Mouse (Mus musculus) activated CD4-positive, CD25-positive, alpha-beta regulatory T cell, adult 4 months (primary cell): ENCODE data around the gene Ppp2r1a. TPM values are rescaled to one million over a fixed set of nuclear protein-coding genes. Genes with fewer than 3 reads are reported as not detected.

Source experiments
- ATAC-seq: one replicate; pipeline ENCODE4 v1.8.0; 2017
- polyA plus RNA-seq, 2 experiments: library from polyadenylated mRNA; unstranded; fragments of 100-300 nt; shearing (Covaris generic); gene quantifications; one replicate each; pipeline ENCODE4 v1.2.1; 2017

Ppp2r1a gene
- polyA plus RNA-seq = 100 to 1,000 TPM; 182 to 225 TPM

DNA sequence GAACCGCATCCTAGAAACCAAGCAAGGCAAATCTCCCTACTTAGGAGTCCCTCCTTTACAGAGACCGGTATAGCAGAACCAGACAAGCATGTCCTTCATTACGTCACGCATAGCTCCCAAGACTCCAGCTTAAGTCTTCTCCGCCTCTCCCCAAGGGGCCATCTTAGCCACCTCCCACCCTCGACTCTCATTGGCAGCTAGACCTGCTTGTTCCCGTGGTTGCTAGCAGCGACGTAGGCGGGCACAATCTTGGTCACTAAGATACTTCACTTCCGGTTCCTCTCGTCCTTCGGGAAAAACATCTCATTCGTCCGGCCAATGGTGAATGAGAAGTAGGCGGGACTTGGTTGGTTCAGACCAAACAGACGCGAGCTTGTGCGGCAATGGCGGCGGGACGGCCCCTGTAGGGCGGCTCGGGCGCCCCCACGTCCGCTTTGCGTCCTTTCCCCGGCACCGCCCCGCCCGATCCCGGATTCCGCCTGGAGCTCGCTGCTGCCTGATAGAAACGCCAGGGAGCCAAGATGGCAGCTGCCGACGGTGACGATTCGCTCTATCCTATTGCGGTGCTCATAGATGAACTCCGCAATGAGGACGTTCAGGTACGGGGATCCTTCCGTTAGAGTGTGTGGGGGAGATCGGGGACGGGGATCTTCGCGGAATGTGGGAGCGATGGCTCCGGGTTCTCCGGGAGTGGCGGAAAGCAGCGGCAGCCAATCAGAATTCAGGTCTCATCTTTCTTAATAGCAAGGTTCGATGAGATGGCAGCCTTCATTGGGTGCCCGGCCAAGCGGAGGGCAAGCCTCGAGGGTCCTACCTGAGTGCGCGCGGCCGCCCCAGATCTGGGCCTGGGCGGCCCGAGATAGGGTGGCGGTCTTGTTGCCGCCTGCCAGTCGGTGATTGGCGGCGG lies at the start of gene Ppp2r1a:
Gene Ppp2r1a, plus strand, starts transcription at position 327 of the 907 bp plus-strand sequence.
- ATAC-seq = peak; percentile 93

DNA sequence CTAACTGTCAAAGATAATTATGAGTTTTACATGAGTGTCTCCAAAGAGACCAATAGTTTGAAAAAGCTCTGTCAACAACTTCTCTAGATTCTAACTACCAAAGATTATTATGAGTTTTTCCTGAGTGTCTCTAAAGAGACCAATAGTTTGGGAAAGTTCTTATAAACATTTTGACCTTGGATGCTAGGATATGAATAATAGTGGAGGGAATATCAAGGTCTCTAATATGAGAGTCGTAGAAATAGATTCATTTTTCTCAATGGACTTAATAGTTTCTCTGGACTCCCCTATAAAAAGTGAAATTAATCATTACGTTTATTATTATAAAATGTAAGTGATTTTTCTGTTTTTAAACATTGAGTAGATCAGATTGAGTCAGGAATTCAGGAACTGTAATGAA lies 40.1 kb upstream of the Ppp2r1a start, which contains the start of gene Vmn1r231:
Gene Vmn1r231, minus strand, starts transcription at position 101 of the 400 bp plus-strand sequence.
- no peak for ATAC-seq

DNA sequence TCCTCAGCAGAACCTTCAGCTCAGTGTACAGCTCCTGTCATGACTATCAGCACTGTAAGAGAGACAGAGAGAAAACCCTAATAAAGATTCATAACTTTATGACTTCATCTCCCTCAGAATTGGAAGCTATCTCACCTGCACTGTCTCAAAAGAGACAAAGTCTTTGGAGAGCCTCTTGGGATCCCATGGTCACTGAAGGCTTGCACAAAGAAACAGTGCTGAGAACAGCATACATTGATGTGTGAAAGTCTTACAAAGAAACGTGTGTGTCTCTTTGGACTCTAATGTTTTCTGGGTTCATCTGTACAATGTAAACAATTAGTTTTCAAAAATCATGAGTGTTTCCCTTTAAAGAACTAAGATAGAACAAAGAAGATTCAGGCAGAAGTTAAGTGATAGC lies 25.5 kb upstream of the Ppp2r1a start, which contains the start of gene Vmn1r232:
Gene Vmn1r232, minus strand, starts transcription at position 101 of the 400 bp plus-strand sequence.
- ATAC-seq = no peak

- no peak for ATAC-seq
Observed at GRCm38 (mm10) chr17:20944226-20944625, 885 bp upstream of the Ppp2r1a start.

GRCm38 (mm10) chr17:20946026-20946565 lies 985 bp downstream of the Ppp2r1a start:
- no peak for ATAC-seq

DNA sequence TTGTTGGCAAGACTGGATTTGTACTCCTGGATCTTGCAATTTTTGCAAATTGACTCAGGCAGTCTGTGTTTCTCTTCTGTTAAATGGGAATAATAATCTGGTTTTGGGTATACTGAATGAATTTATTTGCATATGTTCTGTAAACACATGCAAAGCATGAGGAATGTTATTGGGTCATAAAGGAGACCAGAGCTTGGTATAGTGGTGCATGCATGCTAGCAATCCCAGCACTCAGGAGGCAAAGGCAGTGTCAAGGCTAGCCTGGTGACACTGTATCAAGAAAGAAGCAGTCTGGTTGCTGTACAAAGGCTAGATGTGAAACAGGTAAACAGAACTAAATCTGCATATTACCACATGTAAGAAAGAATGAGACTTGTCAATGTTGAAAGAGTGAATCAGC lies 1.5 kb downstream of the Ppp2r1a start:
- no peak for ATAC-seq

GRCm38 (mm10) chr17:20960386-20960785 lies 15.3 kb downstream of the Ppp2r1a start:
- no peak for ATAC-seq

DNA sequence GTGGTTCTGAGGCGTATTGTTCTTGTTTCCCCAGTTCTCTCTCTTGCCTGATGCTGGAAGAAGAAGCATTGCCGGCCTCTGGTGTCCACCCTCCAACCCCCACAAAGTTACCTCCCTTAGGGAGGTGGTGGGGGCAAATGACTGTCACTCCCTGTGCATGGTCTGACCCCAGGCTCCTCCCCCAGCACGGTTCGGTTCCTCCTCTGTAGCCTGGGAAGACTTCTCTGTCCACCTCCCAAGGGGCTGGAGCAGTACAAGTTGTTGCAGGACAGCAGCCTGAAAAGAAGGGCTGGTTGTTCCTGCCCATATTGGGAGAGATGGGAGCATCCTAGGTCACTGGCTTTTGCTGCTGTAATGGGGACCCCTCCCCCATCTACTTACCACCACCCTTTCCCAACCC lies 20.3 kb downstream of the Ppp2r1a start:
- ATAC-seq = no peak

DNA sequence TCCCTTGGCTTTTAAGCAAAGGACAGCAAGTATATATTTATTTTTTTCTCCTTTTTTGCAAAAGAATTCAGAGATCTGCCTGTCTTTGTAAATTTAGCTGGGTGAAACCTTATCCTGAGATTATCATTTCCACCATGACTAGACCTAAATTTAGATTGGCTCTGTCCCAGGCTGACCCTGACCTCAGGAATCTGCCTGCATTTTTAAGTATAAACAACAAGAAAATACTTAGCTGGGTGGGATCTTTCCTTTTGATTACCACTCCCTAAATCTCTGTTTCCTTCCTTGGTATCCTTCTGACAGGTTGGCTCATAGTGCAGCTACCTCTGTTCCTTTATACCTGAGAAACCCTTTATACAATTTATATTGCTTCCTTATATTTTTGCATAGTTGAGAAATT lies 21.6 kb downstream of the Ppp2r1a start:
- no peak for ATAC-seq

DNA sequence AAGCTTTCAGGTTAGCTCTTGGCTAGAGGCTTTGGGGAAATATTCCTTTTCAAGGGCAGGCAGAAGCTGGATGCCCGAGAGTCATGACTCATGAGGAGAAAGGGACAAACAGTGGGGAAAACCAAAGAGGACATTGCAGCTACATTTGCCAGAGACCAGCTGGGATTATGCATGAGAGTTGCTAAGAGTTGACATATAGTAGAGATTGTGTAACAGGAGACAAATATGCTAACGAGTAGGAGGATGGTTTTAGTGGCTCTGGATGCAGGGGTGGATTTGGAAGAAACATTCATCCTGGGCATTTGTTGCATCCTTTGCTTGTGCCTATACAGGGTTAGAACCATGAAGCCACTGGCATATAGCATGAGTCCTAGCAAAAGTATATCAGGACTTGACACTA lies 48.6 kb downstream of the Ppp2r1a start:
- ATAC-seq = no peak

GRCm38 (mm10) chr17:20996364-20996763 lies 51.3 kb downstream of the Ppp2r1a start, which contains the start of gene Vmn1r233:
Vmn1r233 (minus strand) TSS chr17:20996464.
- ATAC-seq = no peak

DNA sequence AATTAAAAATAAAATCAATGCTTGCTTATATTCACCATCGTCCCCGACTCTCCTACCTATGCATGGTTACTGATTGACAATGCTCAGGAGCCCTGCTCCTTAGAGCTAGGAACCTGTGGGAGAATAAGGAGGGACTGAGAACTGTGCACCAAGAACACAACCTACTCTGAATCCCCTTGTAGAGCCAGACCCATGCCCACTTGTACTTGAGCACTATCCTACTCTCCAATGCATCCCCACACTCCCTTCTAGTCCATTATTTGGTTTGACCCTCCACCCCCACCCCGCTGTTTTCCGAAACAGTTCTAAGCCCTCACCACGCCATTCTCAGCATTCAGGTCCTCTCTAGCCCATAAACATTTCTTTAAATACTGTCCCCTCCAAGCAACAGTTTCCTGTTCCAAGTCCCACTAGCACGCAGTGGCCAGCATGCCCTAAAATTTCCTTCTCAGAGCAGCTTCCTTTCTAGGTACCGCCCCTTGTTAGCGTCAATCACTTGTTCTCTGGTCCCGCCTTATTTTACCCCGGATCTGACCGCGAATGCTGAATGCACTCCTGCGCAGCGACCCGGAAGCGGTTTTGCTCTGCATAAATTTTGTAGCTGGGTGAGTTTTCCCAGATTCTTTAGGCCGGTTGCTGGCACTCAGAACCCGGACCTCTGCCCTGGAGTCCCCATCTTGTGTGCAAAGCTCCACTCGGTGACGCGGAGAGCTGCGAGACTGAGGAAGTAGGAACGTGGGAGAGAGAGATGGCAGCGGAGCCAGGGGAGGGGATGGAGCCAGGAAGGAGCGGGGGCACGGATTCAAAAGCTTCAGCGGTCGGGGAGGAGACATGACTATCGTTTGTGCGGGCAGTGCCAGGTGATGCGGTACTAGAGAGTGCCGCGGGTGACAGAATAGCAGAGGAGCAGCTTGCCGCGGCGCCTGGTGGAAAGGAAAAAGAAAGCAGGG lies 63.5 kb downstream of the Ppp2r1a start, which contains the start of gene Zfp160:
Gene Zfp160, plus strand, starts transcription at position 522 of the 950 bp plus-strand sequence.
- peak; percentile 99 for ATAC-seq

DNA sequence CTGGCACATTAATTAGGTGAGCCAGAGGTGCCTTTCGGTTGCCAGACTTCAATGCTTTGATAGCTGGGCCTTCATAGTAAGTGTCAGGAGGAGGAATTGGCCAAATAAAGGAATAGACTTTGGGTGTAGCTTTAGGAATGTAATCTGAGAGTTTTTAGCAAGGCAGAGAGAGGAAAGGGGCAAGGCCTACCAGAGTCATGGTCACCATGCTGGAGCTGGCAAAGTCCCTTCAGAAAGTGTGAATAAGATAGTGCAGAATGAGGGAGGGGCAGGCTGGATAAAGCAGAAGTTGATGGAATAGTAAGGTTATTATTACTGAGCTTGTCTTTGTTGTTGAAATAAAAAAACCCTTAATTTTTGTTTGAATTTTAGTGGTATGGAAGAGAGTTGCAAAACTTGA lies 64.6 kb downstream of the Ppp2r1a start:
- no peak for ATAC-seq

Other genes starting within 250 kb of the Ppp2r1a start
- gene Vmn1r227, start 215.5 kb upstream of the Ppp2r1a start, polyA plus RNA-seq = not detected
- under 1 TPM in 1 of 2 experiments, not detected in 1; 0.17 TPM for gene Vmn1r228, start 159.2 kb upstream of the Ppp2r1a start, polyA plus RNA-seq
- gene Vmn1r229, start 133.8 kb upstream of the Ppp2r1a start, polyA plus RNA-seq = under 1 TPM in 1 of 2 experiments, not detected in 1; 0.05 TPM
- gene Vmn1r230, start 104.9 kb upstream of the Ppp2r1a start, polyA plus RNA-seq = not detected
- under 1 TPM in 1 of 2 experiments, not detected in 1; 0.21 TPM for gene Vmn1r231, start 40.2 kb upstream of the Ppp2r1a start, polyA plus RNA-seq
- gene Vmn1r232, start 25.6 kb upstream of the Ppp2r1a start, polyA plus RNA-seq = not detected
- not detected for gene Vmn1r233, start 51.2 kb downstream of the Ppp2r1a start, polyA plus RNA-seq
- gene Zfp160, start 63.6 kb downstream of the Ppp2r1a start, polyA plus RNA-seq = 10 to 100 TPM; 22.6 to 25.1 TPM